Mouse (Mus musculus) spleen, adult 2 months (tissue): ENCODE results near the gene Coa4.

Source experiments
- CTCF ChIP-seq: fragments of 200-500 bp; IDR thresholded peaks from 2 replicates; pipeline ENCODE4 v1.5.1; 2011; ENCODE audit warnings: mild to moderate bottlenecking, inconsistent platforms; ENCODE audit not compliant: insufficient read depth, insufficient read length, insufficient replicate concordance; ENCODE audit errors: extremely low read depth
- POLR2A ChIP-seq: fragments of 200-500 bp; IDR thresholded peaks from 2 replicates; pipeline ENCODE4 v1.6.1; 2011; ENCODE audit warnings: low read depth, low read length, inconsistent platforms

- TF ChIP-seq CTCF = no peak
- TF ChIP-seq POLR2A = no peak
These were observed 22.5 kb downstream of the Coa4 start for GRCm38 (mm10) chr7:100559331-100559730.
